Comparison of ENCODE assay signal across 21 mouse cellular contexts in genomic region chr3:138514749-138515148, GRCm38 (mm10). TPM values are rescaled to one million over a fixed set of nuclear protein-coding genes. Genes with fewer than 3 reads are reported as not detected.
A peak's percentile ranks its signal among the peaks of the same experiment; 100 is the strongest.
DNase-seq lines count a peak whose midpoint lies in the region; ATAC-seq lines count a peak whose summit lies in the region.
"Had no signal": no experiment of that assay in that cellular context is flagged by ENCODE, and none has a peak within 500 bp of the region (broad histone marks: within the 10 kb centered on the region; RNA-seq: fewer than 3 reads in every experiment).

No protein-coding gene starts in this region.

- DNase-seq in adrenal gland, postnatal 14 days: peak; percentile 19
- no peak for DNase-seq in adrenal gland, postnatal 36 days
- DNase-seq in hindbrain, embryonic 10.5 days (ENCODE audit: low spot score): no peak
- peak; percentile 11 for DNase-seq in retina, postnatal 1 day
- no peak for DNase-seq in retina, embryonic 14.5 days (ENCODE audit: low spot score)
- DNase-seq: cerebellum, adult 11-12 months; cerebellum, postnatal 10 days; gastrocnemius, postnatal 25 days; right cerebral cortex, postnatal 25 days; spleen, adult 18-20 months had no signal

- no peak overlapping the region for H3K4me2 ChIP-seq in hindbrain, embryonic 13.5 days
- no peak overlapping the region for H3K4me2 ChIP-seq in liver, embryonic 12.5 days
- H3K4me2 ChIP-seq: embryonic facial prominence, embryonic 15.5 days; lung, embryonic 15.5 days had no signal

- no peak for ATAC-seq in hindbrain, embryonic 13.5 days (ENCODE audit: low FRiP score)
- no peak for ATAC-seq in liver, embryonic 12.5 days
- ATAC-seq: activated CD4-positive, CD25-positive, alpha-beta regulatory T cell, adult 4 months; intestine, embryonic 16.5 days had no signal

- H3K27me3 ChIP-seq in hindbrain, embryonic 10.5 days (ENCODE audit: insufficient read depth, poor library complexity, severe bottlenecking): no peaks in the 10 kb centered on the region
- H3K27me3 ChIP-seq in hindbrain, embryonic 13.5 days: no peaks in the 10 kb centered on the region
- H3K27me3 ChIP-seq in liver, embryonic 12.5 days (replicated peaks): no peaks in the 10 kb centered on the region
- H3K27me3 ChIP-seq: embryonic facial prominence, embryonic 15.5 days; lung, embryonic 15.5 days had no signal

- H3K9ac ChIP-seq in hindbrain, embryonic 13.5 days: no peak overlapping the region
- H3K9ac ChIP-seq in liver, embryonic 12.5 days: no peak overlapping the region
- H3K9ac ChIP-seq: embryonic facial prominence, embryonic 15.5 days; liver, embryonic 14.5 days; lung, embryonic 15.5 days had no signal

- peaks cover 38% of the 10 kb centered on the region for H3K4me1 ChIP-seq in hindbrain, embryonic 10.5 days (replicated peaks)
- peaks cover 7% of the 10 kb centered on the region for H3K4me1 ChIP-seq in hindbrain, embryonic 13.5 days (replicated peaks)
- no peaks in the 10 kb centered on the region for H3K4me1 ChIP-seq in liver, embryonic 12.5 days
- H3K4me1 ChIP-seq: embryonic facial prominence, embryonic 15.5 days; lung, embryonic 15.5 days had no signal

- H3K9me3 ChIP-seq in hindbrain, embryonic 10.5 days: no peaks in the 10 kb centered on the region
- no peaks in the 10 kb centered on the region for H3K9me3 ChIP-seq in hindbrain, embryonic 13.5 days
- no peaks in the 10 kb centered on the region for H3K9me3 ChIP-seq in liver, embryonic 12.5 days (replicated peaks)
- H3K9me3 ChIP-seq: embryonic facial prominence, embryonic 15.5 days; G1E; lung, embryonic 15.5 days had no signal

- H3K36me3 ChIP-seq in hindbrain, embryonic 10.5 days: no peaks in the 10 kb centered on the region
- no peaks in the 10 kb centered on the region for H3K36me3 ChIP-seq in hindbrain, embryonic 13.5 days
- H3K36me3 ChIP-seq in liver, embryonic 12.5 days: no peaks in the 10 kb centered on the region
- H3K36me3 ChIP-seq: embryonic facial prominence, embryonic 15.5 days; G1E; lung, embryonic 15.5 days had no signal

- H3K4me3 ChIP-seq in hindbrain, embryonic 10.5 days: no peak overlapping the region
- H3K4me3 ChIP-seq in hindbrain, embryonic 13.5 days: no peak overlapping the region
- H3K4me3 ChIP-seq in liver, embryonic 12.5 days: no peak overlapping the region
- H3K4me3 ChIP-seq: embryonic facial prominence, embryonic 15.5 days; left cerebral cortex, adult 2 months; lung, embryonic 15.5 days had no signal

- 47% methylated on average over 3 of the region's 3 CpGs for WGBS in hindbrain, embryonic 10.5 days
- WGBS in hindbrain, embryonic 13.5 days: 38% methylated on average over 3 of the region's 3 CpGs
- 71% methylated on average over 3 of the region's 3 CpGs for WGBS in liver, embryonic 12.5 days (ENCODE audit: insufficient replicate concordance)

- H3K27ac ChIP-seq in hindbrain, embryonic 10.5 days: peak overlapping the region; percentile 78
- H3K27ac ChIP-seq in hindbrain, embryonic 13.5 days: no peak overlapping the region
- H3K27ac ChIP-seq in liver, embryonic 12.5 days: no peak overlapping the region
- H3K27ac ChIP-seq: embryonic facial prominence, embryonic 15.5 days; hindbrain, postnatal 0 days; left cerebral cortex, adult 2 months; liver, embryonic 14.5 days; lung, embryonic 15.5 days; macrophage had no signal

RNA-seq across cellular contexts. Expression of gene Eif4e, which starts 11.2 kb away (rescaled TPM):
- total RNA-seq in adrenal gland, postnatal 14 days (2021): 171 and 181 TPM in 2 replicates
- total RNA-seq in adrenal gland, postnatal 36 days (2021): 100 to 1,000 TPM; 193 to 194 TPM
- polyA plus RNA-seq in hindbrain, embryonic 10.5 days (2016; fragmentation: Nextera tagmentation; extraction: Ambion mirVana): 370 and 465 TPM in 2 replicates
- polyA plus RNA-seq in hindbrain, embryonic 13.5 days (2015; fragmentation: Nextera tagmentation; extraction: Ambion mirVana): 317 and 323 TPM in 2 replicates
- polyA plus RNA-seq in liver, embryonic 12.5 days (2016; fragmentation: Nextera tagmentation; extraction: Ambion mirVana): 251 and 254 TPM in 2 replicates

RNA-seq across cellular contexts. Expression of gene Metap1, which starts 25.4 kb away (rescaled TPM):
- total RNA-seq in adrenal gland, postnatal 14 days (2021): 50.5 and 54.4 TPM in 2 replicates
- total RNA-seq in adrenal gland, postnatal 36 days (2021): 10 to 100 TPM; 53.8 to 57.9 TPM
- 51.3 and 53.8 TPM in 2 replicates for polyA plus RNA-seq in hindbrain, embryonic 10.5 days (2016; fragmentation: Nextera tagmentation; extraction: Ambion mirVana)
- 47.7 and 49.9 TPM in 2 replicates for polyA plus RNA-seq in hindbrain, embryonic 13.5 days (2015; fragmentation: Nextera tagmentation; extraction: Ambion mirVana)
- 31.8 and 33.1 TPM in 2 replicates for polyA plus RNA-seq in liver, embryonic 12.5 days (2016; fragmentation: Nextera tagmentation; extraction: Ambion mirVana)

Comparison
In these comparisons a context has a peak if more than half of its experiments do, and no peak if none do; other contexts are left out.
1. DNase-seq: peak in adrenal gland, postnatal 14 days (single experiment) and retina, postnatal 1 day (single experiment); none in adrenal gland, postnatal 36 days (0 of 2), hindbrain, embryonic 10.5 days (single experiment) and retina, embryonic 14.5 days (single experiment).